Mouse (Mus musculus): ENCODE measurements around the gene Dlg1.

DNA sequence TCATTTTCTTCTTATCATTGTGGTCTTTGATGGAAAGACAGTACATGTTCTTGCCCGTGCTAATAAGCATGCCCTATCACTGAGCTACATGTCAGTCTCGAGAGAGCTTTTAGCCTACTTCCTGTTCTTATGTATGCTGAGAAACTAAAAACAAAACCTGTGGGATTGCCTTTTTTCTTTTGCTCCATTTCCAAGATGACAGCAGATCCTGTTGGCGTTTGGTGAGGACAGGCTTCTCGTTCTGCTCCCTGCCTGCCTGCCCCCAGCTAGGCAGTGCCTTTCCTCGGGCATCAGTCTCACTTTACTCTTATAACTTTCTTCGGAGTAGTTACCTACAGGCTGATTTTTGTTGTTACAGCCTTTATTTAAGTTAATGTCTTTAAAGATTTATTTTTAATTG lies 96.2 kb downstream of the Dlg1 start:
- TF ChIP-seq CTCF (conservative IDR thresholded peaks at IDR 0.05; ENCODE audit: insufficient read depth, insufficient read length, low read depth, low read length) = no peak
- TF ChIP-seq POLR2A (IDR thresholded peaks at IDR 0.05; ENCODE audit: low read depth, low read length) = no peak
